Mouse (Mus musculus) frontal cortex, postnatal 10 days (tissue): ENCODE results near the gene Gm20865.
"Not testable (repeated sequence)": the region's sequence is repeated elsewhere in the genome, so short reads cannot be mapped to it uniquely, and the experiment has no call there.

ENCODE experiments used
- DNase-seq, 2 experiments: peaks; one replicate each; pipeline ENCODE4 v3.0.0; 2022; ENCODE audit warnings: low spot score in 2 of 2, mixed read lengths in 1 of 2

The Gm20865 gene

DNA sequence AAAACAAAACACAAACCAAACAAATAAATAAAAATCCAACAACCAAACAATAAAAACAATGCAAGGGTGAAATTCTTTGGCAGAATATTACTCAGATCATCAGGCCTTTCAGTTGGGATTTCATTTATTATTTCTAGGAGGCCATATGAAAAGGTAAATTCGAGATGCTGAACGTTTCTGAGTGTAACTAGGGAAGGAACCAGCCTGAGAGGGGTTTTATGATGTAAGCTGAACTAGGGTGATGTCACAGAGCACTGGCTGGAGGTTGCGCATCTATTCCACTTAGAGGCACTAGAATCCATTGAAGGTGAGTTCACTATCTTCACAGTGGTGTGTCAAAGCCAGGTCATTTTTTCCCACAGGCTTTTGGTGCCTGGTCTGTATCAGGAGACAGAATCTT is at the start of gene Gm20865:
TSS of gene Gm20865 (plus strand) at position 301 of the 400 bp plus-strand sequence.
- DNase-seq = not testable (repeated sequence)
